Mouse (Mus musculus): ENCODE measurements around the gene BC030499.

Gene BC030499

GRCm38 (mm10) chr11:78290654-78291053, at the start of gene BC030499:
Gene BC030499 (plus strand): TSS chr11:78290841.
- DNase-seq = no peak

- no peak for DNase-seq
These were observed 45.4 kb upstream of the BC030499 start for GRCm38 (mm10) chr11:78245261-78245626.

- peak; percentile 90 to 91 for DNase-seq
These were observed 44.9 kb upstream of the BC030499 start, which contains the start of the genes Sdf2 and Supt6 for GRCm38 (mm10) chr11:78245627-78246317. Gene Sdf2 (plus strand): TSS chr11:78245746. Gene Supt6 (minus strand): TSS chr11:78245987.

GRCm38 (mm10) chr11:78246318-78247011, 44.2 kb upstream of the BC030499 start:
- no peak for DNase-seq

- no peak for DNase-seq
These were observed 43.7 kb upstream of the BC030499 start for GRCm38 (mm10) chr11:78247012-78247348.

- DNase-seq = no peak
These were observed 42.9 kb upstream of the BC030499 start for GRCm38 (mm10) chr11:78247727-78248140.

GRCm38 (mm10) chr11:78256618-78257017, 34.0 kb upstream of the BC030499 start:
- no peak for DNase-seq

- DNase-seq = no peak
These were observed 30.0 kb upstream of the BC030499 start for GRCm38 (mm10) chr11:78260489-78261258.

- peak; percentile 97 to 98 for DNase-seq
These were observed 29.0 kb upstream of the BC030499 start, which contains the start of gene 2610507B11Rik for GRCm38 (mm10) chr11:78261380-78262352. Gene 2610507B11Rik (plus strand): TSS chr11:78261752.

- DNase-seq = peak; percentile 78 to 79
These were observed 28.1 kb upstream of the BC030499 start for GRCm38 (mm10) chr11:78262550-78262949.

GRCm38 (mm10) chr11:78265571-78265970, 25.1 kb upstream of the BC030499 start:
- no peak for DNase-seq

- no peak for DNase-seq
These were observed 18.7 kb upstream of the BC030499 start for GRCm38 (mm10) chr11:78271986-78272385.

- DNase-seq = no peak
These were observed 15.0 kb upstream of the BC030499 start for GRCm38 (mm10) chr11:78275596-78275995.

GRCm38 (mm10) chr11:78276169-78276568, 14.5 kb upstream of the BC030499 start:
- peak in 1 of 2 experiments; percentile 27 for DNase-seq

- DNase-seq = no peak
These were observed 11.8 kb upstream of the BC030499 start for GRCm38 (mm10) chr11:78278853-78279252.

GRCm38 (mm10) chr11:78279586-78279985, 11.1 kb upstream of the BC030499 start:
- no peak for DNase-seq

GRCm38 (mm10) chr11:78289146-78289763, 1.4 kb upstream of the BC030499 start:
- DNase-seq = no peak

GRCm38 (mm10) chr11:78294585-78294984, 3.9 kb downstream of the BC030499 start:
- DNase-seq = no peak

GRCm38 (mm10) chr11:78300917-78301316, 10.3 kb downstream of the BC030499 start:
- no peak for DNase-seq

- DNase-seq = peak; percentile 92 to 94
These were observed 10.9 kb downstream of the BC030499 start, which contains the start of gene Spag5 for GRCm38 (mm10) chr11:78301357-78302084. Gene Spag5 (plus strand): TSS chr11:78301529.

- no peak for DNase-seq
These were observed 14.6 kb downstream of the BC030499 start for GRCm38 (mm10) chr11:78305272-78305671.

Measured in cerebellum, postnatal 10 days (tissue).